Mouse (Mus musculus) CD4-positive, CD25-positive, alpha-beta regulatory T cell, adult 2 months (primary cell): ENCODE measurements around the gene Wwox.

Experiments used
- DNase-seq: peaks from one replicate; pipeline ENCODE4 v3.0.0-alpha.2; 2012; ENCODE audit warnings: low read depth, low spot score

Gene Wwox

GRCm38 (mm10) chr8:115159711-115160374, 720.4 kb downstream of the Wwox start:
- DNase-seq, result peak; percentile 72

GRCm38 (mm10) chr8:115160407-115160806, 721.0 kb downstream of the Wwox start:
- DNase-seq, result no peak

GRCm38 (mm10) chr8:115161520-115161919, 722.1 kb downstream of the Wwox start:
- DNase-seq, result no peak

DNA sequence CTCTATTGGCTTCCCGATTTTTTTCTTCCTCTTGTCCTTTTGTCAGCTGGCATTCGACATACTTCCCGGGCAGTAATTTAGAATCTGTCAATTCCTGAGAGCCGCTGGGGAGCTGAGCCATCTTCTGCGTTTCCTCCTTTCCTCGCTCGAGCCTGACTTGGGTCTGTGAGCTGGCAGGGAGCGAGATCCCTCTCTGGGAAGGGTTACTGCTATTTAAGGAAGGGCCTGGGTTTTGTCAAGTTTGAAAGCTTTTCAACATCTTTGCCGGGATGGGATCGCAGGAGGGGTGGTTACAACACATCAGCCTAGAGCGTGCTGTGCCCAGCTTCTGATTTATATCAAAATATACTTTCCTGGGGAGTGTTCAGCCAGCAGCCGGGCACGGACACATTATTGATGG, 725.4 kb downstream of the Wwox start:
- DNase-seq, result no peak

GRCm38 (mm10) chr8:115173634-115174081, 734.2 kb downstream of the Wwox start:
- DNase-seq, result no peak

- DNase-seq, result peak; percentile 56
These were observed 746.0 kb downstream of the Wwox start for GRCm38 (mm10) chr8:115185431-115185964.

GRCm38 (mm10) chr8:115186121-115186811, 746.8 kb downstream of the Wwox start:
- DNase-seq, result no peak

DNA sequence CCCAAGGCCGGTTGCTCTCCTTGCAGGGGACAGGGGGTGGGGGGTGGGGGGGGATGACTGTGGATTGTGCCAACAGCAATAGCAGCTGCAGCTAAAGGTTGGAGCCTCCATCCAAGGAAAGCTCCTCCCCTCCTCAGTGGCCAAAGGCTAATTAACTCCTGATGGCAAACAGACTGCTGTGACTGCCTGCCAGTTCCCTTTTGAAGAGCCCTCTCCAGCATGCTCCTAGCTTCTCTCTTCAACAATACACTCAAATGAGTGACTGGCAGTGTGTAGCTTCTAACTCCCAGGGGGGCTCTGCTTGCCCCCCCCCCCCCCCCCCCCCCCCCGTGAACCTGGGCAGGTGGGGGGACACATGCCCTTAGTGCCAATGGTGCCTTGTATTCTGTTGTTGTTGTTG, 747.4 kb downstream of the Wwox start:
- DNase-seq, result no peak

GRCm38 (mm10) chr8:115188446-115188845, 749.0 kb downstream of the Wwox start:
- peak; percentile 76 for DNase-seq

GRCm38 (mm10) chr8:115189836-115190235, 750.4 kb downstream of the Wwox start:
- DNase-seq, result peak; percentile 94

GRCm38 (mm10) chr8:115193767-115194166, 754.3 kb downstream of the Wwox start:
- DNase-seq, result no peak

GRCm38 (mm10) chr8:115195334-115195733, 755.9 kb downstream of the Wwox start:
- DNase-seq, result no peak

DNA sequence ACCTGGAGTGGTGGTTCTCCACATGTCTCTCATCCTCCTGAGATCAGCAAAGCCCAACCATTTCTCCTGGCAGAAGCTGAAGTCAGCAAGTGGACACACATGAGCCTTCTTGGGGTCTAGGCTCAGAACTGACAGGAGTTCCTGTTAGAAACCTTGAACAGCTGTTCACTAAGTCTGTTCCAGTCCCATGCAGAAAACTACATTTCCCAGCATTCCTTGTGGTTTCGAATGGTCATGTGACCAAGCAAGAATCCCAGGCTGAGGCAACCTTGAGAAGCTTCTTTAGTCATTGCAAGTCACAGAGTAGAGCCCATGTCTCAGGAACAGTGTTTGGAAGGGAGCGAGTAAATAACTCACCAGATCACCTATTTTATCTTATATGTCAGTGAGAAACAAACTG, 757.4 kb downstream of the Wwox start:
- DNase-seq, result peak; percentile 47

DNA sequence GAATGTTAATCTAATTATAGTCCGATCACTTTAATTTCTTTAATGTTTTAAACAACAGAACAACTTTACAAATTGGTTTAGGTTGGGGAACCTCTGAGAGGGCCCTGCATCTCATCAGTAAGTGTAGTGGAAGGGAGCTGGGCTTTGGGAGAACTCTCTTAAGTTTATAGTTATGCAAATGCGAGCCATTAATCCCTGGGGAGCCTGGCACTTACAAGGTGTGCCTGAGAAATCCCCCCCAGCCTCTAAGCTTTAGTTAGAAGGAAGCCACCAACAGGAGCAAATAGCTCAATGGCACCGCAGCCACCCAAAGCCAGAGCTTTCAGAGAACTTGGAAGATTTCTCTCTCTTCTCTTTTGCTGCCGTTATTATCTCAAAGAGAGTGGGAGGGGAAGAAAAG, 759.7 kb downstream of the Wwox start:
- no peak for DNase-seq

- DNase-seq, result no peak
These were observed 760.2 kb downstream of the Wwox start for GRCm38 (mm10) chr8:115199616-115200150.

- DNase-seq, result no peak
These were observed 762.3 kb downstream of the Wwox start for GRCm38 (mm10) chr8:115201726-115202125.

GRCm38 (mm10) chr8:115207480-115207879, 768.0 kb downstream of the Wwox start:
- no peak for DNase-seq

GRCm38 (mm10) chr8:115208415-115209192, 769.1 kb downstream of the Wwox start:
- DNase-seq, result no peak

GRCm38 (mm10) chr8:115210014-115210413, 770.6 kb downstream of the Wwox start:
- no peak for DNase-seq

- DNase-seq, result no peak
These were observed 773.7 kb downstream of the Wwox start for GRCm38 (mm10) chr8:115213126-115213525.

- no peak for DNase-seq
These were observed 775.4 kb downstream of the Wwox start for GRCm38 (mm10) chr8:115214870-115215269.

DNA sequence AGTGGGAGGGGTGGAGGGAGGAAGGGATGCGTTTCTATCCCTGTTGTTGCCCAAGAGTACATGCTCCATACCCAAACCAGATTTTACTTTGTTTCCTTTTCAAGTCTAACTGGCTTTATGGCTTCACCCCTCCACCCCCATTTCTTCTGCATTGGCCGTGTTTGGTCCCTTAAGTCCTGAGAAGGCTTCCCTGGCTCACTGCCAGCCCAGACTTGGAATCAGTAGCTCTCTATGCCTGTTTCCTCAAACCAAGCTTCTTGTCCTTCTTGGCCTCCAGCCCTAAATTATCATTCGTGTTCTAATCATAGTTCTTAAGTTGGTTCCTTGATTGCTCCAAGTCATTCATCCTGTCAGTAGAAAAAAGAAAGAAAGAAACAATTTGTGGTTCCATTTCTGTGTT, 777.3 kb downstream of the Wwox start:
- DNase-seq, result no peak
